In genomic region chr10:96619951-96620889, GRCm38 (mm10) we compare ENCODE assay signal across 8 mouse cellular contexts. TPM values are rescaled to one million over a fixed set of nuclear protein-coding genes. Genes with fewer than 3 reads are reported as not detected.
DNase-seq lines count a peak whose midpoint lies in the region; ATAC-seq lines count a peak whose summit lies in the region.

No protein-coding gene starts in this region.

- ATAC-seq in lung, embryonic 16.5 days (ENCODE audit: low read depth), result no peak
- no peak for ATAC-seq in hindbrain, embryonic 11.5 days (ENCODE audit: low FRiP score)
- no peak for ATAC-seq in midbrain, embryonic 15.5 days (replicated peaks)

- WGBS in lung, embryonic 16.5 days, result 23% methylated on average over 8 of the region's 8 CpGs
- 63% methylated on average over 8 of the region's 8 CpGs for WGBS in hindbrain, embryonic 11.5 days
- 31% methylated on average over 8 of the region's 8 CpGs for WGBS in midbrain, embryonic 15.5 days

- H3K27ac ChIP-seq in lung, embryonic 16.5 days (ENCODE audit: low read length), result peak overlapping the region; percentile 72
- H3K27ac ChIP-seq in hindbrain, embryonic 11.5 days (ENCODE audit: low read depth, low read length), result no peak overlapping the region
- H3K27ac ChIP-seq in midbrain, embryonic 15.5 days, result peak overlapping the region; percentile 30; the same call in 1 of the 2 replicates

- H3K4me2 ChIP-seq in lung, embryonic 16.5 days (ENCODE audit: low read depth, low read length), result peak overlapping the region; percentile 55
- H3K4me2 ChIP-seq in hindbrain, embryonic 11.5 days (replicated peaks; ENCODE audit: low read depth, low read length), result peak overlapping the region; percentile 60
- peak overlapping the region; percentile 68 for H3K4me2 ChIP-seq in midbrain, embryonic 15.5 days

- H3K4me3 ChIP-seq in lung, embryonic 16.5 days (ENCODE audit: low read length), result peak overlapping the region; percentile 58
- H3K4me3 ChIP-seq in hindbrain, embryonic 11.5 days (ENCODE audit: low read depth, low read length), result peak overlapping the region; percentile 45
- H3K4me3 ChIP-seq in midbrain, embryonic 15.5 days, result peak overlapping the region; percentile 48

- H3K9me3 ChIP-seq in lung, embryonic 16.5 days (ENCODE audit: control insufficient read depth, low read length), result no peaks in the 10 kb centered on the region
- H3K9me3 ChIP-seq in hindbrain, embryonic 11.5 days (ENCODE audit: control insufficient read depth, low read length), result no peaks in the 10 kb centered on the region
- H3K9me3 ChIP-seq in midbrain, embryonic 15.5 days, result no peaks in the 10 kb centered on the region

- intact Hi-C loops in left cerebral cortex, postnatal 4 days (cut with DNase I), result loop anchor here (5.0 to 10.0 kb wide), 5 partner anchors 105 to 1075 kb away; partner anchors contain the start of gene Ccer1

- peaks cover 22% of the 10 kb centered on the region for H3K36me3 ChIP-seq in lung, embryonic 16.5 days (ENCODE audit: control insufficient read depth, insufficient read depth, low read length)
- H3K36me3 ChIP-seq in hindbrain, embryonic 11.5 days (ENCODE audit: control insufficient read depth, insufficient read depth, low read length), result no peaks in the 10 kb centered on the region
- no peaks in the 10 kb centered on the region for H3K36me3 ChIP-seq in midbrain, embryonic 15.5 days (replicated peaks)

- H3K27me3 ChIP-seq in lung, embryonic 16.5 days (ENCODE audit: control insufficient read depth, insufficient read depth, low read depth, low read length), result no peaks in the 10 kb centered on the region
- no peaks in the 10 kb centered on the region for H3K27me3 ChIP-seq in hindbrain, embryonic 11.5 days (ENCODE audit: control insufficient read depth, insufficient read depth, low read length)
- no peaks in the 10 kb centered on the region for H3K27me3 ChIP-seq in midbrain, embryonic 15.5 days (replicated peaks)

- DNase-seq in adrenal gland, adult (ENCODE audit: inconsistent age in 2 of 2, low spot score in 1 of 2), result peak; percentile 29 to 80
- no peak for DNase-seq in adrenal gland, postnatal 25 days
- DNase-seq in lung, postnatal 36 days, result no peak
- DNase-seq in hindbrain, embryonic 11.5 days (ENCODE audit: low spot score), result peak; percentile 29
- no peak for DNase-seq in left cerebral cortex, postnatal 4 days
- DNase-seq in gastrocnemius, adult 8-10 months (ENCODE audit: low spot score in 2 of 2), result no peak

- peaks cover 34% of the 10 kb centered on the region for H3K4me1 ChIP-seq in lung, embryonic 16.5 days (replicated peaks; ENCODE audit: control insufficient read depth, insufficient read depth, low read length)
- H3K4me1 ChIP-seq in hindbrain, embryonic 11.5 days (replicated peaks; ENCODE audit: control insufficient read depth, insufficient read depth, low read length), result peaks cover 2% of the 10 kb centered on the region; the same call in 1 of the 2 replicates
- H3K4me1 ChIP-seq in midbrain, embryonic 15.5 days, result peaks cover 51% of the 10 kb centered on the region

- peak overlapping the region; percentile 66 for H3K9ac ChIP-seq in lung, embryonic 16.5 days (ENCODE audit: low read length)
- peak overlapping the region; percentile 59 for H3K9ac ChIP-seq in hindbrain, embryonic 11.5 days (ENCODE audit: low read depth, low read length)
- H3K9ac ChIP-seq in midbrain, embryonic 15.5 days, result peak overlapping the region; percentile 42

RNA-seq across cellular contexts. Expression of gene Btg1, which starts 3.4 kb away (rescaled TPM):
- 69.6 and 85.8 TPM in 2 replicates for total RNA-seq in adrenal gland, postnatal 25 days (2021)
- polyA plus RNA-seq in lung, embryonic 16.5 days (2015; fragmentation: Nextera tagmentation; extraction: Ambion mirVana), result 58.6 and 62.4 TPM in 2 replicates
- polyA plus RNA-seq in hindbrain, embryonic 11.5 days (2014; fragmentation: Nextera tagmentation; extraction: Ambion mirVana), result 57.2 and 57.6 TPM in 2 replicates
- 40.3 and 44.4 TPM in 2 replicates for polyA plus RNA-seq in midbrain, embryonic 15.5 days (2015; fragmentation: Nextera tagmentation; extraction: Ambion mirVana)
- 10 to 100 TPM; 46.8 to 48.7 TPM for total RNA-seq in left cerebral cortex, postnatal 4 days (2021)
- total RNA-seq in gastrocnemius, adult 8-10 months (2022), result 10 to 100 TPM in 3 of 4 experiments, 1 to 10 TPM in 1; 8.8 to 11.8 (median 11.6) TPM

Comparison
In these comparisons a context has a peak if more than half of its experiments do, and no peak if none do; other contexts are left out.
1. DNase-seq: peak in adrenal gland, adult (2 of 2) and hindbrain, embryonic 11.5 days (single experiment); none in adrenal gland, postnatal 25 days (single experiment), lung, postnatal 36 days (single experiment), left cerebral cortex, postnatal 4 days (single experiment) and gastrocnemius, adult 8-10 months (0 of 2).
2. Peak in every context shown above with its lines, with median percentiles within 50 percentile points of each other: H3K4me2 ChIP-seq, H3K4me3 ChIP-seq and H3K9ac ChIP-seq.